Mouse (Mus musculus) myocyte (in vitro differentiated cells): Measurements from ENCODE around the gene Itpr2. TPM values are rescaled to one million over a fixed set of nuclear protein-coding genes. Genes with fewer than 3 reads are reported as not detected.

Experiments used
- H3K27me3 ChIP-seq: one replicate; pipeline ENCODE4 v1.6.1; 2011; ENCODE audit not compliant: control insufficient read depth, insufficient read depth, insufficient read length
- H3K36me3 ChIP-seq: one replicate; pipeline ENCODE4 v1.6.1; 2011; ENCODE audit not compliant: control insufficient read depth, insufficient read depth
- H3K4me2 ChIP-seq: one replicate; pipeline ENCODE4 v1.6.1; 2011; ENCODE audit warnings: low read depth, control low read depth
- H3K4me3 ChIP-seq: one replicate; pipeline ENCODE4 v1.5.1; 2011; ENCODE audit warnings: mild to moderate bottlenecking, control low read depth, moderate library complexity
- H3K79me2 ChIP-seq: one replicate; pipeline ENCODE4 v1.6.1; 2011; ENCODE audit not compliant: control insufficient read depth, insufficient read depth
- H3ac ChIP-seq: one replicate; pipeline ENCODE4 v1.6.1; 2011; ENCODE audit not compliant: control insufficient read depth, insufficient read length
- CEBPB ChIP-seq: IDR thresholded peaks from 2 replicates; pipeline ENCODE4 v1.6.1; 2011; ENCODE audit warnings: mild to moderate bottlenecking, moderate library complexity; ENCODE audit not compliant: poor library complexity, insufficient read depth, severe bottlenecking
- E2F4 ChIP-seq: IDR thresholded peaks from one replicate; pipeline ENCODE4 v1.6.1; 2011; ENCODE audit warnings: mild to moderate bottlenecking, control low read depth, moderate library complexity; ENCODE audit not compliant: insufficient read depth
- MAX ChIP-seq: IDR thresholded peaks from one replicate; pipeline ENCODE4 v1.6.1; 2011; ENCODE audit warnings: low read depth, mild to moderate bottlenecking, control low read depth
- MYOD1 ChIP-seq, 3 experiments: IDR thresholded peaks; one replicate each; pipeline ENCODE4 v1.6.1; 2011; ENCODE audit warnings: control low read depth in 2 of 3, low read depth in 2 of 3, mild to moderate bottlenecking in 2 of 3, moderate library complexity in 1 of 3; ENCODE audit not compliant: insufficient read length in 2 of 3, control insufficient read depth in 1 of 3
- MYOG ChIP-seq, 3 experiments: IDR thresholded peaks; one replicate each; pipeline ENCODE4 v1.6.1; 2011; ENCODE audit warnings: control low read depth in 2 of 3, low read depth in 2 of 3, mild to moderate bottlenecking in 2 of 3; ENCODE audit not compliant: insufficient read length in 2 of 3, control insufficient read depth in 1 of 3, insufficient read depth in 1 of 3
- POLR2A ChIP-seq: IDR thresholded peaks from one replicate; pipeline ENCODE4 v1.6.1; 2011; ENCODE audit warnings: low read depth, mild to moderate bottlenecking, control low read depth, moderate library complexity; ENCODE audit not compliant: insufficient read length
- POLR2AphosphoS2 ChIP-seq: IDR thresholded peaks from one replicate; pipeline ENCODE4 v1.6.1; 2011; ENCODE audit warnings: low read depth, control low read depth; ENCODE audit not compliant: insufficient read length
- REST ChIP-seq: IDR thresholded peaks from one replicate; pipeline ENCODE4 v1.6.1; 2011; ENCODE audit warnings: mild to moderate bottlenecking, control low read depth, moderate library complexity; ENCODE audit not compliant: insufficient read depth, insufficient read length
- SRF ChIP-seq: IDR thresholded peaks from one replicate; pipeline ENCODE4 v1.6.1; 2011; ENCODE audit warnings: low read depth; ENCODE audit not compliant: control insufficient read depth, insufficient read length
- TCF12 ChIP-seq: IDR thresholded peaks from one replicate; pipeline ENCODE4 v1.6.1; 2011; ENCODE audit warnings: mild to moderate bottlenecking, control low read depth; ENCODE audit not compliant: poor library complexity, insufficient read depth, severe bottlenecking
- TCF3 ChIP-seq: IDR thresholded peaks from one replicate; pipeline ENCODE4 v1.6.1; 2011; ENCODE audit warnings: low read depth, control low read depth; ENCODE audit not compliant: insufficient read length
- USF1 ChIP-seq: IDR thresholded peaks from one replicate; pipeline ENCODE4 v1.6.1; 2011; ENCODE audit warnings: low read depth, mild to moderate bottlenecking, control low read depth, moderate library complexity
- polyA plus RNA-seq: library from polyadenylated mRNA; unstranded; fragments of >200 nt; fragmentation: generic; extraction: Trizol; gene quantifications from one replicate; pipeline ENCODE4 v1.2.1, GENCODE M21; 2012; ENCODE audit warnings: missing spikeins

Gene Itpr2
- polyA plus RNA-seq, 1 experiment, result 4.7 TPM

DNA sequence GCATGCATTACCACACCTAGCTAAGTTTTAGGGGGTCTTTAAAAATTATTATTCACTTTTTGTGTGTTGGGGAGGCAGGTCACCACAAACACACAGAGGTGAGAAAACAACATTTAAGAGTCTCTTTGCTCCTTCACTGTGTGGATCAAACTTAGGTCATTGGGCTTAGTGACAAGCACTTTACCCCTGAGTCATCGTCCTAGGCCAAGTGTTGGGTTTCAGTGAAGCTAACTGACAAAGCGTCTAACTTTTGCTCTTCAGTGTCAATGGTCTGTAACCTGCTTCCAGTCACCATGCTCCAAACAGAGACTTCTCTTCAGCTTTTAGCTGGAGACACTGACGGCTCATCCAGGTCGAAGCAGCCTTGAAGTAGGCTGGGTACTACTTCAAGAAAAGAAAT lies 31.1 kb upstream of the Itpr2 start:
- Histone ChIP-seq H3ac (no peak overlapping the region), H3K27me3 (no peaks in the 10 kb centered on the region), H3K36me3 (no peaks in the 10 kb centered on the region), H3K4me3 (no peak overlapping the region), H3K79me2 (no peaks in the 10 kb centered on the region), H3K4me2 (peak overlapping the region; percentile 39)
- TF ChIP-seq SRF (no peak), MYOG (IDR thresholded peaks at IDR 0.05; ENCODE audit: control insufficient read depth in 1 of 3, insufficient read depth in 1 of 3, insufficient read length in 2 of 3, low read depth in 2 of 3) (no peak), MAX (no peak), TCF3 (no peak), USF1 (no peak), E2F4 (no peak), POLR2A (no peak), POLR2AphosphoS2 (no peak), REST (no peak), MYOD1 (IDR thresholded peaks at IDR 0.05; ENCODE audit: control insufficient read depth in 1 of 3, insufficient read length in 2 of 3, low read depth in 2 of 3) (no peak), CEBPB (no peak), TCF12 (no peak)

GRCm38 (mm10) chr6:146530769-146531168 lies 28.7 kb upstream of the Itpr2 start:
- H3K27me3 ChIP-seq, result no peaks in the 10 kb centered on the region
- TF ChIP-seq TCF3 (peak; percentile 2), MAX (no peak), MYOG (IDR thresholded peaks at IDR 0.05; ENCODE audit: control insufficient read depth in 1 of 3, insufficient read depth in 1 of 3, insufficient read length in 2 of 3, low read depth in 2 of 3) (peak in 1 of 3 experiments; percentile 58), TCF12 (peak; percentile 36), POLR2A (no peak), MYOD1 (IDR thresholded peaks at IDR 0.05; ENCODE audit: control insufficient read depth in 1 of 3, insufficient read length in 2 of 3, low read depth in 2 of 3) (peak in 2 of 3 experiments; percentile 68), REST (no peak), USF1 (no peak), E2F4 (no peak), SRF (no peak), POLR2AphosphoS2 (no peak), CEBPB (no peak)

DNA sequence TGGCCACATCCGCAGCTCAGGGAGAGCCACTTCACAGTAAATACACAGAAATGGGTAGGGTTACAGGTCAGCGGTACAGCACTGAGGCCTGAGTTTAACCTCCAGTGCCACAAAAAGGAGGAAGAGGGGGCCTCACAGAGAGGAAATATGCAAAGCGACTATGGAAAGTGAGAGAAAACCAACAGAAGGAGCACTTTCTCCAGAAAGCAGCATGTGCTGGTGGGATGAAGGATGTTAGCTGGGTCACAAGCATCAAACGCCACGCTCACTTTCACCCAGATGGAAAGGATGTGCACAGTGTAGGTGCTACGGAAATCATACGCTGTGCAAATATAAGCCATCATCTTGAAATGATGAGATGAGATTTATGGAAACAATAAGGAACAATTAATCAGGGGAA lies 28.3 kb upstream of the Itpr2 start:
- Histone ChIP-seq H3K4me3 (no peak overlapping the region), H3K4me2 (peak overlapping the region; percentile 54), H3K27me3 (no peaks in the 10 kb centered on the region), H3K79me2 (no peaks in the 10 kb centered on the region), H3ac (no peak overlapping the region), H3K36me3 (no peaks in the 10 kb centered on the region)
- no peak for TF ChIP-seq MYOD1 (IDR thresholded peaks at IDR 0.05; ENCODE audit: control insufficient read depth in 1 of 3, insufficient read length in 2 of 3, low read depth in 2 of 3)
- no peak for TF ChIP-seq POLR2AphosphoS2
- TF ChIP-seq TCF12, result no peak
- no peak for TF ChIP-seq SRF
- TF ChIP-seq POLR2A, result no peak
- no peak for TF ChIP-seq TCF3
- no peak for TF ChIP-seq REST
- TF ChIP-seq MYOG (IDR thresholded peaks at IDR 0.05; ENCODE audit: control insufficient read depth in 1 of 3, insufficient read depth in 1 of 3, insufficient read length in 2 of 3, low read depth in 2 of 3), result no peak
- TF ChIP-seq USF1, result no peak
- no peak for TF ChIP-seq CEBPB
- TF ChIP-seq MAX, result no peak
- no peak for TF ChIP-seq E2F4

More at GRCm38 (mm10) chr6:146530769-146531168, 28.7 kb upstream of the Itpr2 start:
- Histone ChIP-seq H3K36me3 (no peaks in the 10 kb centered on the region), H3K79me2 (no peaks in the 10 kb centered on the region), H3ac (no peak overlapping the region), H3K4me2 (peak overlapping the region; percentile 54), H3K4me3 (no peak overlapping the region)

- TF ChIP-seq MAX (no peak), TCF3 (no peak), POLR2AphosphoS2 (no peak), REST (no peak), USF1 (no peak), E2F4 (no peak), TCF12 (no peak), MYOG (IDR thresholded peaks at IDR 0.05; ENCODE audit: control insufficient read depth in 1 of 3, insufficient read depth in 1 of 3, insufficient read length in 2 of 3, low read depth in 2 of 3) (no peak), POLR2A (no peak), CEBPB (no peak), SRF (no peak), MYOD1 (IDR thresholded peaks at IDR 0.05; ENCODE audit: control insufficient read depth in 1 of 3, insufficient read length in 2 of 3, low read depth in 2 of 3) (no peak)
- no peak overlapping the region for H3ac ChIP-seq
- peak overlapping the region; percentile 22 for H3K4me2 ChIP-seq
- H3K4me3 ChIP-seq, result no peak overlapping the region
- no peaks in the 10 kb centered on the region for H3K27me3 ChIP-seq
- no peaks in the 10 kb centered on the region for H3K79me2 ChIP-seq
- no peaks in the 10 kb centered on the region for H3K36me3 ChIP-seq
Observed at GRCm38 (mm10) chr6:146527537-146527936, 25.5 kb upstream of the Itpr2 start.
